Mouse (Mus musculus): ENCODE measurements at regions not wholly inside any gene's neighbourhood (a gene's known extent, or its start where the extent isn't known, plus 50 kb on each side); places are given as distances from the start of the nearest gene placed in this dataset.

- H3K27ac ChIP-seq (ENCODE audit: low read depth, low read length) = no peak overlapping the region
- no peak overlapping the region for H3K4me2 ChIP-seq (ENCODE audit: low read length)
- no peaks in the 10 kb centered on the region for H3K9me3 ChIP-seq (ENCODE audit: control insufficient read depth, low read length)
- H3K9ac ChIP-seq (ENCODE audit: low read depth, low read length) = no peak overlapping the region
- no peaks in the 10 kb centered on the region for H3K36me3 ChIP-seq (ENCODE audit: control insufficient read depth, insufficient read depth, low read length)
- WGBS = 84% methylated on average over 5 of the region's 5 CpGs
- no peaks in the 10 kb centered on the region for H3K27me3 ChIP-seq (replicated peaks; ENCODE audit: control insufficient read depth, insufficient read depth, low read length)
- ATAC-seq = no peak
- H3K4me3 ChIP-seq (ENCODE audit: low read length) = no peak overlapping the region
- H3K4me1 ChIP-seq (ENCODE audit: control insufficient read depth, insufficient read depth, low read depth, low read length) = no peaks in the 10 kb centered on the region
These were observed 89.7 kb downstream of the Tomm20 start for GRCm38 (mm10) chr8:126855914-126856313.

- H3K9me3 ChIP-seq (ENCODE audit: control insufficient read depth, low read length) = no peaks in the 10 kb centered on the region
- ATAC-seq = no peak
- 76% methylated on average over 2 of the region's 2 CpGs for WGBS
These were observed 90.5 kb downstream of the Tomm20 start for GRCm38 (mm10) chr8:126855056-126855609.

GRCm38 (mm10) chr8:126854121-126855055 lies 91.3 kb downstream of the Tomm20 start:
- Histone ChIP-seq H3K4me2 (ENCODE audit: low read length) (no peak overlapping the region), H3K4me1 (ENCODE audit: control insufficient read depth, insufficient read depth, low read depth, low read length) (no peaks in the 10 kb centered on the region), H3K36me3 (ENCODE audit: control insufficient read depth, insufficient read depth, low read length) (no peaks in the 10 kb centered on the region), H3K27me3 (replicated peaks; ENCODE audit: control insufficient read depth, insufficient read depth, low read length) (no peaks in the 10 kb centered on the region), H3K4me3 (ENCODE audit: low read length) (no peak overlapping the region), H3K9me3 (ENCODE audit: control insufficient read depth, low read length) (no peaks in the 10 kb centered on the region), H3K9ac (ENCODE audit: low read depth, low read length) (no peak overlapping the region), H3K27ac (ENCODE audit: low read depth, low read length) (no peak overlapping the region)
- ATAC-seq = no peak
- WGBS = 69% methylated on average over 22 of the region's 22 CpGs

More at GRCm38 (mm10) chr8:126855056-126855609, 90.5 kb downstream of the Tomm20 start:
- Histone ChIP-seq H3K4me1 (ENCODE audit: control insufficient read depth, insufficient read depth, low read depth, low read length) (no peaks in the 10 kb centered on the region), H3K4me2 (ENCODE audit: low read length) (no peak overlapping the region), H3K27me3 (replicated peaks; ENCODE audit: control insufficient read depth, insufficient read depth, low read length) (no peaks in the 10 kb centered on the region), H3K9ac (ENCODE audit: low read depth, low read length) (no peak overlapping the region), H3K36me3 (ENCODE audit: control insufficient read depth, insufficient read depth, low read length) (no peaks in the 10 kb centered on the region), H3K27ac (ENCODE audit: low read depth, low read length) (no peak overlapping the region), H3K4me3 (ENCODE audit: low read length) (no peak overlapping the region)

GRCm38 (mm10) chr8:126852663-126853390 lies 92.8 kb downstream of the Tomm20 start:
- Histone ChIP-seq H3K27ac (ENCODE audit: low read depth, low read length) (peak overlapping the region; percentile 51; the same call in 1 of the 2 replicates), H3K27me3 (replicated peaks; ENCODE audit: control insufficient read depth, insufficient read depth, low read length) (no peaks in the 10 kb centered on the region), H3K36me3 (ENCODE audit: control insufficient read depth, insufficient read depth, low read length) (no peaks in the 10 kb centered on the region), H3K4me1 (ENCODE audit: control insufficient read depth, insufficient read depth, low read depth, low read length) (no peaks in the 10 kb centered on the region), H3K4me2 (ENCODE audit: low read length) (no peak overlapping the region), H3K9me3 (ENCODE audit: control insufficient read depth, low read length) (no peaks in the 10 kb centered on the region), H3K9ac (ENCODE audit: low read depth, low read length) (no peak overlapping the region), H3K4me3 (ENCODE audit: low read length) (no peak overlapping the region)
- WGBS = 50% methylated on average over 10 of the region's 10 CpGs
- no peak for ATAC-seq

GRCm38 (mm10) chr8:126852184-126852583 lies 93.5 kb downstream of the Tomm20 start:
- Histone ChIP-seq H3K27ac (ENCODE audit: low read depth, low read length) (peak overlapping the region; percentile 51; the same call in 1 of the 2 replicates), H3K9me3 (ENCODE audit: control insufficient read depth, low read length) (no peaks in the 10 kb centered on the region), H3K4me2 (ENCODE audit: low read length) (no peak overlapping the region), H3K9ac (ENCODE audit: low read depth, low read length) (no peak overlapping the region), H3K27me3 (replicated peaks; ENCODE audit: control insufficient read depth, insufficient read depth, low read length) (no peaks in the 10 kb centered on the region), H3K4me1 (ENCODE audit: control insufficient read depth, insufficient read depth, low read depth, low read length) (no peaks in the 10 kb centered on the region), H3K36me3 (ENCODE audit: control insufficient read depth, insufficient read depth, low read length) (no peaks in the 10 kb centered on the region), H3K4me3 (ENCODE audit: low read length) (no peak overlapping the region)
- 76% methylated on average over 5 of the region's 5 CpGs for WGBS
- no peak for ATAC-seq

- Histone ChIP-seq H3K4me1 (ENCODE audit: control insufficient read depth, insufficient read depth, low read depth, low read length) (no peaks in the 10 kb centered on the region), H3K27me3 (replicated peaks; ENCODE audit: control insufficient read depth, insufficient read depth, low read length) (no peaks in the 10 kb centered on the region), H3K9ac (ENCODE audit: low read depth, low read length) (no peak overlapping the region), H3K4me2 (ENCODE audit: low read length) (no peak overlapping the region), H3K4me3 (ENCODE audit: low read length) (no peak overlapping the region), H3K9me3 (ENCODE audit: control insufficient read depth, low read length) (no peaks in the 10 kb centered on the region), H3K36me3 (ENCODE audit: control insufficient read depth, insufficient read depth, low read length) (no peaks in the 10 kb centered on the region), H3K27ac (ENCODE audit: low read depth, low read length) (no peak overlapping the region)
- no peak for ATAC-seq
- WGBS = 82% methylated on average over 3 of the region's 3 CpGs
These were observed 93.9 kb downstream of the Tomm20 start for GRCm38 (mm10) chr8:126851780-126852179.

GRCm38 (mm10) chr8:126850189-126850535 lies 95.5 kb downstream of the Tomm20 start:
- WGBS = 55% methylated on average over 1 of the region's 1 CpGs
- Histone ChIP-seq H3K9ac (ENCODE audit: low read depth, low read length) (no peak overlapping the region), H3K36me3 (ENCODE audit: control insufficient read depth, insufficient read depth, low read length) (no peaks in the 10 kb centered on the region), H3K4me2 (ENCODE audit: low read length) (no peak overlapping the region), H3K4me1 (ENCODE audit: control insufficient read depth, insufficient read depth, low read depth, low read length) (no peaks in the 10 kb centered on the region), H3K9me3 (ENCODE audit: control insufficient read depth, low read length) (no peaks in the 10 kb centered on the region), H3K27me3 (replicated peaks; ENCODE audit: control insufficient read depth, insufficient read depth, low read length) (no peaks in the 10 kb centered on the region), H3K27ac (ENCODE audit: low read depth, low read length) (no peak overlapping the region), H3K4me3 (ENCODE audit: low read length) (no peak overlapping the region)
- ATAC-seq = no peak

- H3K9me3 ChIP-seq (ENCODE audit: control insufficient read depth, low read length) = no peaks in the 10 kb centered on the region
- ATAC-seq = peak; percentile 30; the same call in 1 of the 2 replicates
- no peaks in the 10 kb centered on the region for H3K27me3 ChIP-seq (replicated peaks; ENCODE audit: control insufficient read depth, insufficient read depth, low read length)
- WGBS = 67% methylated on average over 9 of the region's 9 CpGs
- no peaks in the 10 kb centered on the region for H3K4me1 ChIP-seq (ENCODE audit: control insufficient read depth, insufficient read depth, low read depth, low read length)
- H3K4me2 ChIP-seq (ENCODE audit: low read length) = no peak overlapping the region
- H3K4me3 ChIP-seq (ENCODE audit: low read length) = no peak overlapping the region
- H3K27ac ChIP-seq (ENCODE audit: low read depth, low read length) = no peak overlapping the region
- no peak overlapping the region for H3K9ac ChIP-seq (ENCODE audit: low read depth, low read length)
- H3K36me3 ChIP-seq (ENCODE audit: control insufficient read depth, insufficient read depth, low read length) = no peaks in the 10 kb centered on the region
These were observed 96.0 kb downstream of the Tomm20 start for GRCm38 (mm10) chr8:126849411-126850188.

Data from hindbrain, embryonic 16.5 days (tissue).